Mouse (Mus musculus) MEL (cell line): ENCODE results near the gene Mecp2.

Experiments used
- CTCF ChIP-seq, 3 experiments: IDR thresholded peaks in 2 of 3; conservative IDR thresholded peaks in 1 of 3; 2 replicates each; pipeline ENCODE4 v1.5.1; 2011 to 2012; ENCODE audit warnings: low read length in 3 of 3, low read depth in 2 of 3, mild to moderate bottlenecking in 2 of 3, improper control_type of control experiment in 1 of 3, inconsistent platforms in 1 of 3, mixed read lengths in 1 of 3, moderate library complexity in 1 of 3; ENCODE audit not compliant: control insufficient read depth in 1 of 3, insufficient read depth in 1 of 3, poor library complexity in 1 of 3, severe bottlenecking in 1 of 3
- E2F4 ChIP-seq: IDR thresholded peaks from 2 replicates; pipeline ENCODE4 v1.6.1; 2011; ENCODE audit warnings: low read depth, low read length, improper control_type of control experiment, borderline replicate concordance
- ELF1 ChIP-seq: IDR thresholded peaks from 2 replicates; pipeline ENCODE4 v1.6.1; 2014; ENCODE audit warnings: low read depth, mild to moderate bottlenecking, inconsistent platforms, low read length, improper control_type of control experiment, moderate library complexity
- GATA1 ChIP-seq: IDR thresholded peaks from 2 replicates; pipeline ENCODE4 v1.6.1; 2011; ENCODE audit warnings: low read depth, low read length, improper control_type of control experiment
- JUND ChIP-seq: IDR thresholded peaks from 2 replicates; pipeline ENCODE4 v1.6.1; 2011; ENCODE audit warnings: low read depth, mild to moderate bottlenecking, improper control_type of control experiment, low read length
- KAT2A ChIP-seq: conservative IDR thresholded peaks from 2 replicates; pipeline ENCODE4 v1.6.1; 2012; ENCODE audit warnings: low read depth, low read length, improper control_type of control experiment, inconsistent platforms
- MAX ChIP-seq: IDR thresholded peaks from 2 replicates; pipeline ENCODE4 v1.6.1; 2011; ENCODE audit warnings: low read length, improper control_type of control experiment
- MEF2A ChIP-seq: IDR thresholded peaks from 2 replicates; pipeline ENCODE4 v1.6.1; 2014; ENCODE audit warnings: low read depth, mild to moderate bottlenecking, inconsistent platforms, low read length, improper control_type of control experiment; ENCODE audit not compliant: poor library complexity, insufficient replicate concordance, severe bottlenecking; ENCODE audit errors: extremely low read depth
- POLR2A ChIP-seq, 2 experiments: IDR thresholded peaks; 2 replicates each; pipeline ENCODE4 v1.6.1; 2011 to 2012; ENCODE audit warnings: low read length in 2 of 2, mild to moderate bottlenecking in 2 of 2, control low read depth in 1 of 2, improper control_type of control experiment in 1 of 2, low read depth in 1 of 2, moderate library complexity in 1 of 2; ENCODE audit not compliant: control insufficient read depth in 1 of 2, insufficient read depth in 1 of 2, poor library complexity in 1 of 2
- POLR2AphosphoS2 ChIP-seq: IDR thresholded peaks from 2 replicates; pipeline ENCODE4 v1.6.1; 2011; ENCODE audit warnings: low read length, improper control_type of control experiment
- RAD21 ChIP-seq: IDR thresholded peaks from 2 replicates; pipeline ENCODE4 v1.6.1; 2011; ENCODE audit warnings: mild to moderate bottlenecking, low read depth, low read length, improper control_type of control experiment
- SMC3 ChIP-seq: IDR thresholded peaks from 2 replicates; pipeline ENCODE4 v1.6.1; 2011; ENCODE audit warnings: low read depth, low read length, improper control_type of control experiment
- UBTF ChIP-seq: IDR thresholded peaks from 2 replicates; pipeline ENCODE4 v1.6.1; 2012; ENCODE audit warnings: low read depth, mild to moderate bottlenecking, inconsistent platforms, low read length, improper control_type of control experiment, moderate library complexity, borderline replicate concordance; ENCODE audit not compliant: insufficient read depth

GRCm38 (mm10) chrX:74167738-74168137, 32.6 kb upstream of the Mecp2 start, which contains the start of gene Tex28:
- TF ChIP-seq CTCF (IDR thresholded peaks at IDR 0.05 in 2 of 3, conservative IDR thresholded peaks at IDR 0.05 in 1 of 3; ENCODE audit: control insufficient read depth in 1 of 3, insufficient read depth in 1 of 3, low read depth in 2 of 3, low read length in 3 of 3, poor library complexity in 1 of 3, severe bottlenecking in 1 of 3) (no peak), RAD21 (no peak), E2F4 (no peak), MEF2A (no peak), KAT2A (no peak), ELF1 (no peak), JUND (no peak), UBTF (no peak), SMC3 (no peak), MAX (no peak), POLR2AphosphoS2 (no peak), GATA1 (no peak), POLR2A (IDR thresholded peaks at IDR 0.05; ENCODE audit: control insufficient read depth in 1 of 2, insufficient read depth in 1 of 2, low read depth in 1 of 2, low read length in 2 of 2, poor library complexity in 1 of 2) (no peak)
